Mouse (Mus musculus) myocyte (in vitro differentiated cells): ENCODE measurements around the gene Krt78. TPM values are rescaled to one million over a fixed set of nuclear protein-coding genes. Genes with fewer than 3 reads are reported as not detected.

Experiments
- H3K27me3 ChIP-seq: one replicate; pipeline ENCODE4 v1.6.1; 2011; ENCODE audit not compliant: control insufficient read depth, insufficient read depth, insufficient read length
- H3K36me3 ChIP-seq: one replicate; pipeline ENCODE4 v1.6.1; 2011; ENCODE audit not compliant: control insufficient read depth, insufficient read depth
- H3K4me2 ChIP-seq: one replicate; pipeline ENCODE4 v1.6.1; 2011; ENCODE audit warnings: low read depth, control low read depth
- H3K4me3 ChIP-seq: one replicate; pipeline ENCODE4 v1.5.1; 2011; ENCODE audit warnings: mild to moderate bottlenecking, control low read depth, moderate library complexity
- H3K79me2 ChIP-seq: one replicate; pipeline ENCODE4 v1.6.1; 2011; ENCODE audit not compliant: control insufficient read depth, insufficient read depth
- H3ac ChIP-seq: one replicate; pipeline ENCODE4 v1.6.1; 2011; ENCODE audit not compliant: control insufficient read depth, insufficient read length
- CEBPB ChIP-seq: IDR thresholded peaks from 2 replicates; pipeline ENCODE4 v1.6.1; 2011; ENCODE audit warnings: mild to moderate bottlenecking, moderate library complexity; ENCODE audit not compliant: poor library complexity, insufficient read depth, severe bottlenecking
- E2F4 ChIP-seq: IDR thresholded peaks from one replicate; pipeline ENCODE4 v1.6.1; 2011; ENCODE audit warnings: mild to moderate bottlenecking, control low read depth, moderate library complexity; ENCODE audit not compliant: insufficient read depth
- MAX ChIP-seq: IDR thresholded peaks from one replicate; pipeline ENCODE4 v1.6.1; 2011; ENCODE audit warnings: low read depth, mild to moderate bottlenecking, control low read depth
- MYOD1 ChIP-seq, 3 experiments: IDR thresholded peaks; one replicate each; pipeline ENCODE4 v1.6.1; 2011; ENCODE audit warnings: control low read depth in 2 of 3, low read depth in 2 of 3, mild to moderate bottlenecking in 2 of 3, moderate library complexity in 1 of 3; ENCODE audit not compliant: insufficient read length in 2 of 3, control insufficient read depth in 1 of 3
- MYOG ChIP-seq, 3 experiments: IDR thresholded peaks; one replicate each; pipeline ENCODE4 v1.6.1; 2011; ENCODE audit warnings: control low read depth in 2 of 3, low read depth in 2 of 3, mild to moderate bottlenecking in 2 of 3; ENCODE audit not compliant: insufficient read length in 2 of 3, control insufficient read depth in 1 of 3, insufficient read depth in 1 of 3
- POLR2A ChIP-seq: IDR thresholded peaks from one replicate; pipeline ENCODE4 v1.6.1; 2011; ENCODE audit warnings: low read depth, mild to moderate bottlenecking, control low read depth, moderate library complexity; ENCODE audit not compliant: insufficient read length
- POLR2AphosphoS2 ChIP-seq: IDR thresholded peaks from one replicate; pipeline ENCODE4 v1.6.1; 2011; ENCODE audit warnings: low read depth, control low read depth; ENCODE audit not compliant: insufficient read length
- REST ChIP-seq: IDR thresholded peaks from one replicate; pipeline ENCODE4 v1.6.1; 2011; ENCODE audit warnings: mild to moderate bottlenecking, control low read depth, moderate library complexity; ENCODE audit not compliant: insufficient read depth, insufficient read length
- SRF ChIP-seq: IDR thresholded peaks from one replicate; pipeline ENCODE4 v1.6.1; 2011; ENCODE audit warnings: low read depth; ENCODE audit not compliant: control insufficient read depth, insufficient read length
- TCF12 ChIP-seq: IDR thresholded peaks from one replicate; pipeline ENCODE4 v1.6.1; 2011; ENCODE audit warnings: mild to moderate bottlenecking, control low read depth; ENCODE audit not compliant: poor library complexity, insufficient read depth, severe bottlenecking
- TCF3 ChIP-seq: IDR thresholded peaks from one replicate; pipeline ENCODE4 v1.6.1; 2011; ENCODE audit warnings: low read depth, control low read depth; ENCODE audit not compliant: insufficient read length
- USF1 ChIP-seq: IDR thresholded peaks from one replicate; pipeline ENCODE4 v1.6.1; 2011; ENCODE audit warnings: low read depth, mild to moderate bottlenecking, control low read depth, moderate library complexity
- polyA plus RNA-seq: library from polyadenylated mRNA; unstranded; fragments of >200 nt; fragmentation: generic; extraction: Trizol; gene quantifications from one replicate; pipeline ENCODE4 v1.2.1, GENCODE M21; 2012; ENCODE audit warnings: missing spikeins

Gene Krt78
- polyA plus RNA-seq, 1 experiment = not detected

DNA sequence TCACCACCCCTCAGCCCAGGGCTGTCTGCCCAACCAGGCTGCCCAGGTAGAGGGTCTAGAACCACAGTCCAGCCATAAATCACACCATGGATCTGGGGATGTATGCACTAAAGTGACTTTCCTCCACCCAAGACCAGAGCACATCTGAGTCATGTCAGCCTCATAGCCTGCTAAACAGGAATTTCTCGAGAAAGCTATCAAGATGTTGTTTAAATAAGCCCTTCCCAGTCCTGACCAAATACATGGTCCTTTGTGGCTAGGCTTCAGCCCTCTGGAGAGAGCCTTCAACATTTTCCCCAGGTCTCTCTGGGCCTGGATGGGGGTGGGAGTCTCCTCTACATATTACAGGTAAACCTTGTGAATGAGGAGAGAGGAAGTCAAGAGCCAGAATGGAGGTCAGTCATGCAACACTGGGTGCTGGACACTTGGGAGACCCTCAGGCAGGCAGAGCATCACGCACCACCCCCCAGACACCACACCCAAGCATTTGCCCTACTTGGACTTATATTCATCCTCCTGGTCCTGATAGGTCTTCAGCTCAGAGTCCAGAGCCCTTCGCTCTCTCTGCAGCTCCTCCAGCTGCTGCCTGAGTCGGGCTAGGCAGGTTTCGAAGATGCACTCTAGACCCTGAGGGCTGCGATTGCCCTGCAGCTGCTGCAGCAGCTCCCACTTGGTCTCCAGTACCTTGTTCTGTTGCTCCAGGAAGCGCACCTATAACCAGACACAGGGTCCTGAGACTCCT lies 1.2 kb downstream of the Krt78 start:
- TF ChIP-seq TCF12 (no peak), USF1 (no peak), MAX (no peak), MYOD1 (IDR thresholded peaks at IDR 0.05; ENCODE audit: control insufficient read depth in 1 of 3, insufficient read length in 2 of 3, low read depth in 2 of 3) (no peak), SRF (no peak), REST (no peak), POLR2A (no peak), POLR2AphosphoS2 (no peak), E2F4 (no peak), TCF3 (no peak), MYOG (IDR thresholded peaks at IDR 0.05; ENCODE audit: control insufficient read depth in 1 of 3, insufficient read depth in 1 of 3, insufficient read length in 2 of 3, low read depth in 2 of 3) (no peak), CEBPB (no peak)

DNA sequence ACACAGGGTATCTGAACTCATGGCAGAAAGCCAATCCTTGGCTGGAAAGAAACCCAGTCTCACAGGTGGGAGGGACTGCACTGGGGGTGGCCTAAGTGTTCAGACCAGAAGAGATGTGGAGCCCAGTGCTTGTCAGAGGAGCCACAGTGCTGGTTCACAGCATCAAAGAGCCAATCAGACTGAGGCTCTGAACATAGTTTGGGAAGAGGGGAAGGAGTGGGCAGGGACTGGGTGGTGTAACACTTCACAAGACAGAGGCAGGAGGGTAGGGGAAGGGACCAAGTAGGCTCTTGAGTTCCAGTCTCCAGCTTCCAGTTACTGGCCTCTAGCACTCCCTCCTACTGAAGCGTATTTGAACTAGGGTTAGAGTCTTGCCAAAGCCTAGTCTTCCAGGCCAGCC lies 8.7 kb downstream of the Krt78 start:
- Histone ChIP-seq H3K4me2 (no peak overlapping the region), H3K4me3 (no peak overlapping the region), H3K36me3 (no peaks in the 10 kb centered on the region), H3ac (no peak overlapping the region), H3K27me3 (peaks cover 29% of the 10 kb centered on the region), H3K79me2 (no peaks in the 10 kb centered on the region)
- TF ChIP-seq USF1 (no peak), E2F4 (no peak), POLR2A (no peak), TCF12 (no peak), CEBPB (no peak), POLR2AphosphoS2 (no peak), MAX (no peak), SRF (no peak), TCF3 (no peak), MYOG (IDR thresholded peaks at IDR 0.05; ENCODE audit: control insufficient read depth in 1 of 3, insufficient read depth in 1 of 3, insufficient read length in 2 of 3, low read depth in 2 of 3) (no peak), REST (no peak), MYOD1 (IDR thresholded peaks at IDR 0.05; ENCODE audit: control insufficient read depth in 1 of 3, insufficient read length in 2 of 3, low read depth in 2 of 3) (no peak)

More for the DNA sequence above, 1.2 kb downstream of the Krt78 start:
- Histone ChIP-seq H3ac (no peak overlapping the region), H3K4me2 (no peak overlapping the region), H3K79me2 (no peaks in the 10 kb centered on the region), H3K36me3 (no peaks in the 10 kb centered on the region), H3K27me3 (peaks cover 83% of the 10 kb centered on the region), H3K4me3 (no peak overlapping the region)

DNA sequence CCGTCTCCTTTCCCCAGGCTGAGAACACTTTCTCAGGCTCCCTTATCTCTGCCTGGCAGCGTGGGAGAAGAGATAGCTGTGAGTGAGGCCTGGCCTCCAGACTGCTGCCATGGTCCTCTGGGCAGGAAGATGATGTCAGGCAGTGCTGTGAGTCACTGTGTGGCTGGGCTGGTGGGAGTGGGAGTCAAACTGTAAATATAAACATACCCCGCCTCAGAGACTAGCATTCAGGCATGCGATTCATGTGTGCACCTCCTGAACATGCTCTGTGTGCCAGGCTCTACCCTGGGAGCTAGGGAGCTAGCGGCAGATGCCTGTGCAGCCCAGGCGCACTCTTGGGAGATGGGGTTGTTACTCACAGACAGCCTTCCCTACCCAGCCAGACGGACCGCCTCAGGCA lies 12.1 kb downstream of the Krt78 start:
- Histone ChIP-seq H3K36me3 (no peaks in the 10 kb centered on the region), H3ac (no peak overlapping the region), H3K4me2 (peak overlapping the region; percentile 36), H3K27me3 (peaks cover 22% of the 10 kb centered on the region), H3K79me2 (no peaks in the 10 kb centered on the region), H3K4me3 (no peak overlapping the region)
- TF ChIP-seq MYOD1 (IDR thresholded peaks at IDR 0.05; ENCODE audit: control insufficient read depth in 1 of 3, insufficient read length in 2 of 3, low read depth in 2 of 3) (no peak), E2F4 (no peak), REST (no peak), POLR2A (no peak), MYOG (IDR thresholded peaks at IDR 0.05; ENCODE audit: control insufficient read depth in 1 of 3, insufficient read depth in 1 of 3, insufficient read length in 2 of 3, low read depth in 2 of 3) (no peak)

DNA sequence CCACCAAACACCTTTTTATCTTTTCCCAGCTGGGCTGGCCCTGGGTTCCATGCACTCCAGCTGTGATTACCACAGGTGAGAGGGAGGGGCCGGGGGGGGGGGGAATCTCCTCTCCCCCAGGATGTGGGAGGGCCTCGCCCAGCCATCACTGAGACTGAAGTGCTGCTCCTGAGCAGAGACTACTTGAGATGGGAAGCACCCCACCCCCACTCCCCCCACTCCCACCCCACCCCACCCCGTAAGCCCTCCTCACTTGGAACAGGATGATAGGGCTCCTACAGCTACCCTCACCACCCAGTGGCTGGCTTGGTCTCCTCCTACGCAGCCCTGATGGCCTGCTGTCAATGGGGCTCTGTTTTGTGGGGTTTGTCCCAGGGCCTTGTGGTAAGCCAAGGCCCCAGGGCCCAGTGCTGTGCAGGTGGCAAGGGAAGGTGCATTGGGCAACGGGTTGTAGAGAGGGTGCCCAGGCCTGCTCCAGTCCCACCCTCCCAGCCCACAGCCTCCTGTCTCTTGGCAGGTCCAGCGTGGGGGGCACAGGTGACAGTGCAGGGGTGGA lies 13.7 kb downstream of the Krt78 start, which contains the start of gene Krt79:
Gene Krt79 (minus strand): TSS at position 51 of the 556 bp plus-strand sequence.
- TF ChIP-seq USF1 (no peak), MYOD1 (IDR thresholded peaks at IDR 0.05; ENCODE audit: control insufficient read depth in 1 of 3, insufficient read length in 2 of 3, low read depth in 2 of 3) (no peak), MYOG (IDR thresholded peaks at IDR 0.05; ENCODE audit: control insufficient read depth in 1 of 3, insufficient read depth in 1 of 3, insufficient read length in 2 of 3, low read depth in 2 of 3) (no peak), POLR2A (no peak), CEBPB (no peak), POLR2AphosphoS2 (no peak)
- Histone ChIP-seq H3ac (no peak within 1 kb of the TSS), H3K36me3 (no peaks in the 10 kb centered on the region), H3K4me2 (no peak within 1 kb of the TSS), H3K27me3 (peaks cover 32% of the 10 kb centered on the region), H3K79me2 (no peaks in the 10 kb centered on the region), H3K4me3 (no peak within 1 kb of the TSS)
